Mouse (Mus musculus): Measurements from ENCODE around the gene Cdca7l.
"Not testable (repeated sequence)": the region's sequence is repeated elsewhere in the genome, so short reads cannot be mapped to it uniquely, and the experiment has no call there.

The Cdca7l gene

GRCm38 (mm10) chr12:117803989-117804388, at the start of gene Cdca7l:
Gene Cdca7l, plus strand, starts transcription at chr12:117804289.
- not testable (repeated sequence) for DNase-seq (ENCODE audit: low spot score in 2 of 2)

- no peak for DNase-seq (ENCODE audit: low spot score in 2 of 2)
Observed at GRCm38 (mm10) chr12:117756010-117756409, 48.1 kb upstream of the Cdca7l start.

- no peak for DNase-seq (ENCODE audit: low spot score in 2 of 2)
Observed at GRCm38 (mm10) chr12:117760373-117760772, 43.7 kb upstream of the Cdca7l start.

- DNase-seq (ENCODE audit: low spot score in 2 of 2): no peak
Observed at GRCm38 (mm10) chr12:117760846-117761245, 43.2 kb upstream of the Cdca7l start.

- peak; percentile 40 to 43 for DNase-seq (ENCODE audit: low spot score in 2 of 2)
Observed at GRCm38 (mm10) chr12:117761698-117762097, 42.4 kb upstream of the Cdca7l start.

- DNase-seq (ENCODE audit: low spot score in 2 of 2): no peak
Observed at GRCm38 (mm10) chr12:117763247-117763646, 40.8 kb upstream of the Cdca7l start.

- DNase-seq (ENCODE audit: low spot score in 2 of 2): peak; percentile 40 to 87
Observed at GRCm38 (mm10) chr12:117764839-117765238, 39.2 kb upstream of the Cdca7l start.

- DNase-seq (ENCODE audit: low spot score in 2 of 2): peak in 1 of 2 experiments; percentile 81
Observed at GRCm38 (mm10) chr12:117769113-117769512, 35.0 kb upstream of the Cdca7l start.

GRCm38 (mm10) chr12:117770211-117770610, 33.9 kb upstream of the Cdca7l start:
- DNase-seq (ENCODE audit: low spot score in 2 of 2): no peak

GRCm38 (mm10) chr12:117771156-117771555, 32.9 kb upstream of the Cdca7l start:
- no peak for DNase-seq (ENCODE audit: low spot score in 2 of 2)

- DNase-seq (ENCODE audit: low spot score in 2 of 2): peak in 1 of 2 experiments; percentile 78
Observed at GRCm38 (mm10) chr12:117772638-117773037, 31.5 kb upstream of the Cdca7l start.

- DNase-seq (ENCODE audit: low spot score in 2 of 2): no peak
Observed at GRCm38 (mm10) chr12:117776841-117777240, 27.2 kb upstream of the Cdca7l start.

- DNase-seq (ENCODE audit: low spot score in 2 of 2): no peak
Observed at GRCm38 (mm10) chr12:117781360-117781759, 22.7 kb upstream of the Cdca7l start.

- DNase-seq (ENCODE audit: low spot score in 2 of 2): no peak
Observed at GRCm38 (mm10) chr12:117783426-117783825, 20.7 kb upstream of the Cdca7l start.

GRCm38 (mm10) chr12:117786621-117787020, 17.5 kb upstream of the Cdca7l start:
- DNase-seq (ENCODE audit: low spot score in 2 of 2): no peak

GRCm38 (mm10) chr12:117788513-117789011, 15.5 kb upstream of the Cdca7l start:
- DNase-seq (ENCODE audit: low spot score in 2 of 2): no peak

GRCm38 (mm10) chr12:117789017-117789416, 15.1 kb upstream of the Cdca7l start:
- DNase-seq (ENCODE audit: low spot score in 2 of 2): no peak

GRCm38 (mm10) chr12:117795303-117795702, 8.8 kb upstream of the Cdca7l start:
- no peak for DNase-seq (ENCODE audit: low spot score in 2 of 2)

GRCm38 (mm10) chr12:117805576-117805975, 1.5 kb downstream of the Cdca7l start:
- DNase-seq (ENCODE audit: low spot score in 2 of 2): no peak

- DNase-seq (ENCODE audit: low spot score in 2 of 2): peak; percentile 12 to 37
Observed at GRCm38 (mm10) chr12:117806007-117806451, 1.9 kb downstream of the Cdca7l start.

GRCm38 (mm10) chr12:117806470-117806869, 2.4 kb downstream of the Cdca7l start:
- DNase-seq (ENCODE audit: low spot score in 2 of 2): no peak

- DNase-seq (ENCODE audit: low spot score in 2 of 2): no peak
Observed at GRCm38 (mm10) chr12:117807637-117808036, 3.5 kb downstream of the Cdca7l start.

- DNase-seq (ENCODE audit: low spot score in 2 of 2): no peak
Observed at GRCm38 (mm10) chr12:117808355-117809326, 4.6 kb downstream of the Cdca7l start.
